Mouse (Mus musculus): ENCODE results near the gene Taldo1.

DNA sequence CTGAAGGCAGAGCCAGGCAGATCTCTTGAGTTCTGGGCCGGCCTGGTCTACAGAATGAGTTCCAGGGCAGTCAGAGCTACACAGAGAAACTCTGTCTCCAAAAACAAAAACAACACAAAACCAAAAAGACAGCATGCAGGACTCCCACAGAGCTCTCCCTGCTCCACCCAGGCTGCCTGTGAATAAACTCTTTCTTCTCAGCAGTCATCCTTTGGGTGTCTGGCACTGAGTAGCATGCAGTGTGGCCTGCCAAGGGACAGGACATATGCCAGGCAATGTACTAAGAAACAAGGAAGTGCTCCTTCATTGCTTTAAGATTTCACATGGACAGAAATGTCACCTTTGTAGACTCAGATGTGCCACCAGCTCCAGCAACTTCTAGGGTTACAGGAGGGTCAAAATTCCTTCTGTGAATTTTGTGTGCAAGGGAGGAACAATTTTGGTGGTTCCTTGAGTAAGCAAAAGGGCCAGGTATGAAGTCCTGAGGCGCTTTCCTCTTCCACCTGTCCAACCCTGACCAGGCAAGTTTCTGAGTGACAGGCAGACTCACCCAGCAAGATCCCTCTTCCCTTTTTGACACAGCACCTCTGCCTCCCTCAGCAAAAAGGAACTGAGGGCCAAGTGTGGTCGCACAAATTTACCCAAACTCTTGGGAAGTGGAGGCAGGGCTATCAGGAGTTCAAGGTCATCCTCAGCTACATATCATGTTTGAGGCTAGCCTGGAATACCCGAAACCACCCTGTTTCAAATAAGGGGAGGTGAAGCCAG is 10.7 kb upstream of the Taldo1 start:
- no peak for TF ChIP-seq CTCF (IDR thresholded peaks at IDR 0.05; ENCODE audit: insufficient read depth, low read length)
- TF ChIP-seq POLR2A (IDR thresholded peaks at IDR 0.05; ENCODE audit: borderline replicate concordance, extremely low read depth, low read depth, low read length): no peak

Measured in lung, adult 2 months (tissue).